Mouse (Mus musculus): Measurements from ENCODE around the gene Tfeb. TPM values are rescaled to one million over a fixed set of nuclear protein-coding genes. Genes with fewer than 3 reads are reported as not detected.

The Tfeb gene
- total RNA-seq, 1 experiment from 2014 or later = 86.0 TPM

DNA sequence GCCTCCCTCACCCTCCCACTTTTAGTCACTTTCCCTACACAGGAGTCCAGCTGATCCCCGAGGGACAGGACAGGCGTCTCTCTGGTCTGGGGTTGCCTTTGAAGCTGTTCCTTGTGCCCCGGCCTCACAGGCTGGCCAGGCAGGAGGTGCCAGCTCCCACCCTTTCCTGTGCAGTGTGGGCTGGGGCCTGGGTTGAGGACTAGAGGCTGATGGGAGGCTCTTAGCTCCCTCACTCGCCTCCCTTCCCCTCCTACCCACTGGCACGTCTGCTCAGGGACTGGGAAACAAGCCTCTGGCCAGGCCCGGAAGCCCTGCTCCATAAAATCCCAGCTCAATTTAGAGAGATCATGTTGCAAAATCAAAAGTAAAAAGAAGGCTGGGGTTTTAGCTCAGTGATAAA, 36.8 kb downstream of the Tfeb start:
- no peak for ATAC-seq (ENCODE audit: extremely low read depth, insufficient number of reproducible peaks, low FRiP score, poor library complexity, severe bottlenecking)

DNA sequence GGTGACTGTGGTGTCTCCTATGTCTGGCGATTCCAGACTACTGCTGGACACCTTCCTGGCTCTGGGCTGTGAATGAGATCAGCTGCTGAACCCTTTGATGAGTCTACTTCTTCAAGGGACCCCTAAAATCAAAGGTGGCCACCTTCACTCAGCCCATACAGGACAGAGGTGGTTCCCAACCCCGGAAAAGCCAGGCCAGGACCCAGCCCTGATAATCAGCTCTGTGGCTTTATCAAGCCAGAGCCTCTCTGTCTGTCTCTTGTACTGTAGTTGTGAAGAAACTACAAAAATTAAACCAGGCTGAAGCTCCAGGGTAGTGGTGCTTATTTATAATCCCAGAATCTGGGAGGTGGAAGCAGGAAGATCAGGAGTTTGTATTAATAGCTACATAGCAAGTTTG, 40.3 kb downstream of the Tfeb start:
- ATAC-seq (ENCODE audit: extremely low read depth, insufficient number of reproducible peaks, low FRiP score, poor library complexity, severe bottlenecking) = no peak

DNA sequence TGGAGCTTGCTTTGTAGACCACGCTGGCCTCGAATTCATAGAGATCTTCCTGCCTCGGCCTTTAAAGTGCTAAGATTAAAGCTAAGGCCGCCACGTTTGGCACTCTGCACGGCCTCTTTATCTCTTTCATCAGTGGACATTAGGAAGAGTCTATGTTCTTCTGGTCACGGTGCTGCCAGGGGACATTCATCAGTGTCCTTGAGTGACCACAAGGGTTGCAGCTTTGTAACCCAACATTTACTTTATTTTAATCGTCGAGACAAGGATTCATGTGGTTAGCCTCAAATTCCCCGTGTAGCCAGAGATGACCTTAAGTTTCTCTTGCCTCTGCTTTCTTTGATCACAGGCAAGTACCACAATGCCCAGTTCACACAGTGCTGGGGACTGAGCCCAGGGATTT, 43.6 kb downstream of the Tfeb start:
- no peak for ATAC-seq (ENCODE audit: extremely low read depth, insufficient number of reproducible peaks, low FRiP score, poor library complexity, severe bottlenecking)

DNA sequence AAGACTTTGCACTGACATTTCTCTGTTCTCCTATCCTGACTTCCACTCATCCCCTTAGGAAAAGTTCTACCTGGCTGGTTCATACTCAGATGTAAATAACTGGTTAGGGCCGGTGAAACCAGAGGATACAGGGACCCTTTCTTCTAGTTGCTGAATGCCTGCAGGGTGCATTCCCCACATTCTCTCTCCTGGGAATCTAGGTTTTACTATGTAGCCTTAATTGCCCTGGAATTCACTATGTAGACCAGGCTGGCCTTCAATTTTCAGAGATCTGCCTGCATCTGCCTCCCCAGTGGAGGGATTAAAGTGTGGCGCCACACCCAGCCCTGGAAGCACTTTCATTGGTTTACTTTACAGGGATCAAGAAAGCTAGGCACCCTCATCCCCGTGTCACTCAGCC, 45.7 kb downstream of the Tfeb start:
- ATAC-seq (ENCODE audit: extremely low read depth, insufficient number of reproducible peaks, low FRiP score, poor library complexity, severe bottlenecking) = no peak

DNA sequence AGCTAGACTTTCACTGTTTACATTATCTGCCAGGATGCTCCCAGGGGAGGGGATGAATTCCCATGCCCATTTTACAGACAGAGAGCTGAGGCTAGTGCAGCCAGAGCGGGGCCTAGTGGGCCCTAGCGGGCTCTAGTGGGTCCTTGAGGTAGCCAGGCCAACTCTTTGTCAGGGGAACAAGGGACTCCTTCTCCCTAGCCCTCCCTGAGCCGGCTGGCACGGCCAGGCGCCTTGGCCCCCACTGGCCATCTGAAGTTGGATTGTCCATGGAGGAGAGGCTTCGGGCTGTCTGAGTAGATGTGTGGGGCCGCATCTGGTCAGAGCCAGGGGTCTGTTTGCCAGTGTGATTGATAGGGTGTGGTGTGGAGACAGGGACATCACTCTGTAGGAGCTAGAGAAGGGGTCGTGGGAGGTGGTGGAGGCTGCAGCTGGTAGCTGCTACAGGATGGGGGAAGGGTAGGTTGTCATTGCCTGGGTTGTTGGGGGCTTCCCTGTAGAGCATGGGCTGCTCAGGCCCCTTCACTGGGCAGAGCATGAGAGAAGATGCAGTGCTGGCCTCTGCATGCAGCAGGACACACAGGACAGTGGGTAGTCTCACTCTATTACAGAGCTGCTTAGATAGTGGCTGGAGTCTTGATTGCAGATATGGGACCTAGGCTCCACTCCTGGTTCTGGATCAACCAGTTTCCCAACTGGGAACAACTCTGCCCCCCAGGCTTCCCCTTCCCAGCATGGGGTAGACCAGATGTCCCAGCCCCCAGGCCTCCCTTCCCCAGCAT, 46.8 kb downstream of the Tfeb start:
- no peak for ATAC-seq (ENCODE audit: extremely low read depth, insufficient number of reproducible peaks, low FRiP score, poor library complexity, severe bottlenecking)

DNA sequence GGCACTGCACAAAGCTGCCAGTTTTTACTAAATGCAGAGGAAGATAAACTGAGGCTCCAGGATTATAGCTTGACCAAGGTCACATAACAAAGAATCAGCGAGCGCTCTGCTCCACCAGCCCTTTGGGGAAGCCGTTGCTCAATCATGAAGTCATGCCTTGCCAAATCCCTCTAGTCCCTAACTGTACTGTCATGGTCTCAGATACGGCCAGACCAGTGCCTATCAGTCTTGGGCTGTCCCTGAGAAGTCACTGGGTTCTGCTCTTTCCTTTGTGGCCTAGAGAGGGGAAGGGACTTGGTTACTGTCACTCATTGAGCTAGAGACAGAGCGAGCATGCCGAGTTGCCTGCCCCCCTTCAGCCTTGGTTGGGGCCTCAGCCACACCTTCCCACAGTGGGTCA, 47.6 kb downstream of the Tfeb start:
- peak; percentile 28; the same call in 1 of the 2 replicates for ATAC-seq (ENCODE audit: extremely low read depth, insufficient number of reproducible peaks, low FRiP score, poor library complexity, severe bottlenecking)

DNA sequence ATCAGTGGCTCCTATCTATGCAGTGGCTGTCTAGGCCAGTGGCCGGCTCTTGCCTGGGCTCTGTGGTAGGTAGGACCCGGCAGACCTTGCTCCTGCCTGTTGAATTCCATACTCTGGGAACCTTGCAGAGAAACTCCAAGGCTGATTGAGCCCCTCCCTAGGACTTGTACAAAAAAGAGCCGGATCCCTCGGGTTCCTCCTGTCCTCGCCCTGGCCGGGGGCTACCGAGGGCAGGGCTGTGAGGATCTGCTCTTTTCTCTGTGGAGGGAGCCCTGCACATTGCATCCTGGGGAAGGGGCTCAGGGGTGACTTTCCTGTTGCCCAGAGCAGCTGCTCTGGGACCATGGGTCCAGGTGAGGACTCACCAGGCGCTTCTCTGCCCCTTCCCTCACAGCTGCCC, 50.8 kb downstream of the Tfeb start:
- no peak for ATAC-seq (ENCODE audit: extremely low read depth, insufficient number of reproducible peaks, low FRiP score, poor library complexity, severe bottlenecking)

DNA sequence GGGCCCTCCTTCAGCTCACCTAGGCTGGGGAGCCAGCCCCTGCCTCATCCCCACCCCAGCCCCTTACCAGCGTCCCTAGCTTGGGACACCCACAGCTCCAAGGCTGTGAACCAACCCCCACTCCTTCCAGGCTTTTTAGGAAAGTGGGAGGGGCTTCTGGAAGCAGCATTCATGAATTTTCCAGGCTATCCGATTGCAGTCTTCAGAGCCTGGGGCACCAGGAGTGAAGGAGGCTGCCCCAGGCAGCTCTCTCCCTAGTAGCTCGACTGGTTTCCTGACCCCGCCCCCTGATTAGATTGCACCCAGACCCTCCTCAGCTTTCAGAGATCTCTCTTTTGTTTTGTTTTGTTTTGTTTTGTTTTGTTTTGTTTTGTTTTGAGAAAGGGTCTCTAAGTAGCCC, 51.5 kb downstream of the Tfeb start:
- no peak for ATAC-seq (ENCODE audit: extremely low read depth, insufficient number of reproducible peaks, low FRiP score, poor library complexity, severe bottlenecking)

DNA sequence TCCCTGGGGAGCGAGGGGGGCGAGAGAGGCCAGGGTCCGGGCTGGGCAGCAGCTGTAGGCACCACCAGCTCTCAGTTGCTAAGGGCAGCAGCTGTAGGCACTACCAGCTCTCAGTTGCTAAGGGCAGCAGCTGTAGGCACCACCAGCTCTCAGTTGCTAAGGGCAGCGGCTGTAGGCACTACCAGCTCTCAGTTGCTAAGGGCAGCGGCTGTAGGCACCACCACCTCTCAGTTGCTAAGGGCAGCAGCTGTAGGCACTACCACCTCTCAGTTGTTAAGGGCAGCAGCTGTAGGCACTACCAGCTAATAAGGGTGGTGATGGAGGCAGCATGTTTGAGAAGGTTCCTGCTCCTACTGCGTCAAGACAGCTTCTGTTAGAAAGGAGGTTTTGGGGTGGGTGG, 52.2 kb downstream of the Tfeb start:
- no peak for ATAC-seq (ENCODE audit: extremely low read depth, insufficient number of reproducible peaks, low FRiP score, poor library complexity, severe bottlenecking)

DNA sequence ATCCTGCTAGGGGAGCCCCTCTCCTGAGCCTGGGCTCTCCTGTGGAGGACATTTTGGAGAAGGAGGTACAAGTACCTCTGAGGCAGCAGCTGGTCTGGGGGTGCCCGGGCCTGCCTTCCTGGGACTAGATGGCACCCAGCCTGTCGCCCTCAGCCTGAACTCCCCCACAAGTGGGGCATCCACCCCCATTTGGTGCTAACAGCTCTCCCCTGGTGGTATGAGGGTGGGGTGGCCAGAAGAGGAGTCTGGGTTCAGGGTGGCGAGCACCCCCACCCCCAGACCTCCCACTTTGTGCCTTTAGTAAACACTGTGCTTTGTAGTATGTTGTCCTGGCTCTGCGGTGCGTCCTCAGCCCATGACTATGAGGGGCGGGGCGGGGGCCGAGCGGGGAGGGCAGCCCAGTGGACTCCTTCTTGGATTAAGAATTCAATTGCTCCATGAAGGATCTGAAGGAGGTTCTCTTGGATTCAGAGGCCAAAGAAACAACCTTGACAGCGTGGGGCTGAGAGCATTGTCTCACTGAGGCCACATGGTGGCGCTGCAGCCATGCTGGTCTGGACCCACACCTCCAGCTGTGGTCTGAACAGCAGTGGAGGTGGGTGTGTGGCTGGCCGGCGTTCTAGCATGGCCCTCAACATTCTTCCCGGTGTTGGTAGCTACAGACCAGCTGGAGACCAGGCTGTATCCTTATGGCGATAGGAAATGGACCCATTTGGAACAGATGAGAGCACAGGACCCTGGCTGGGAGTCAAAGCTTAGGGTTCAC, 55.5 kb downstream of the Tfeb start:
- ATAC-seq (ENCODE audit: extremely low read depth, insufficient number of reproducible peaks, low FRiP score, poor library complexity, severe bottlenecking) = peak; percentile 40; the same call in 1 of the 2 replicates

DNA sequence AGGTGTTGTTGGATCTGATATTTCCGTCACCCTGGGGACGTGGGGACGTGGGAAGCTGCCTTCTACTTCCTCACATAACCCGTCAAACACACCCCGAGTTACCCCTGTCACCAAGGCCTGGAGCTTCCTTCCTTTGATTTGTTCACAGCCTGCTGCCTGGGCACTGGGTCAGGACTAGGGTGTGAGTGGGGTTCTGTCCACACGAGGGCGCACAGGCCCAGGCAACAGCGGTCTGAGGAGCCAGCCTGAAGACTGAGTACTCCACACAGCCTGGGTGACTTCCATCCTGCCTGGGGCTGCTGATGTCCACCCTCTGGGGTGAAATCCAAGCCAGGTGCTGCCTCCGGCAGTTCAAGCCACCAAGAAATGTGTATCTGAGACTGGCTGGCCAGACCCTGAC, 56.5 kb downstream of the Tfeb start:
- peak; percentile 79 for ATAC-seq (ENCODE audit: extremely low read depth, insufficient number of reproducible peaks, low FRiP score, poor library complexity, severe bottlenecking)

DNA sequence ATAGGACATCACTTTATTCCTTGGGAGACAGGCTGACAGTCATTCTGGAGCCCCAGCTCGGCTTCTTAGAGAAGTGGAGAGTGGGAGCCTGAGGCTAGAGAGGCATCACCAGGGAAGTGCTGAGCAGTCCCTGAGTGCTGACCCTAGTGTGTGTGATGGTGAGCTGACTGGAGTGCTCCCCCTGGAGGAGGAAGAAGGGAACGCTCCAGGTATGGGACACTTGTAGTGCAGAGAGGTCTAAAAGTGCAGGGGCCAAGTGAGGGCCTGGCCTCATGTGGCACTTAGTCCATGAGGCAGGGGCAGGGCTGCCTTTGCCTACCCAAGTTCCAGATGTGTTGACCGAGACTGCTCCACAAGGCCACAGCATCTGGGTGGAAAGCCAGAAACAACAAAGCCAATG, 58.6 kb downstream of the Tfeb start:
- peak; percentile 52; the same call in 1 of the 2 replicates for ATAC-seq (ENCODE audit: extremely low read depth, insufficient number of reproducible peaks, low FRiP score, poor library complexity, severe bottlenecking)

DNA sequence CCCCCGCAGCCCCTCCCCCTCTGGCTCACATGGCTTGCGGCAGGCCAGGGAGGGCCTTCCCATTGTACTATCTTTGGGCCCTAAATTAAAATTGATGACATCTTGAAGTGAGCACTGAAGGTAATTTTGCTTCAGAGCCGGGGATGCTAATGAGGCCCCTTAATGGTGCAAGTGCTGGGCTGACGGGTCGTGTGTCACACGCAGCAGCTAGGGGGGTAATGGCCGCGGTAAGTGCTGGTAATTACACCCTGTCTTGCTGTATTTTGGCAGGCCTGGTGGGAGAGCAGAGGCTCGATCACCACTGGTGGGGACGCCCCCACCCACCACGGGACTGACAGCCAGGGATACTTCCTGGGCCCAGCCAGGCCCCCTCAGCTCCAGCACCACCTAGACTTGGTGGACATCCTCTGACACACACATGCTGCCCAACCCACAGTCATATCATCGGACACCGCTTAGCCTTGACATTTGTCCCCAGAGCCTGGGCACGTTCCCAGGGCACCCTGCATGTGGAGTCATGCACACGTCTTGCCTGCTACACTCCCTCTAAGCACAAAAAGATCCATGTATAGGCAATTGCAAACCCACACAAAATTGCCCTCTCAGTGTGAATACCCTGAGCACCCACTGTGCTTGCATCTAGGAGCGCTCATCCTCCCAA, 59.5 kb downstream of the Tfeb start:
- no peak for ATAC-seq (ENCODE audit: extremely low read depth, insufficient number of reproducible peaks, low FRiP score, poor library complexity, severe bottlenecking)

DNA sequence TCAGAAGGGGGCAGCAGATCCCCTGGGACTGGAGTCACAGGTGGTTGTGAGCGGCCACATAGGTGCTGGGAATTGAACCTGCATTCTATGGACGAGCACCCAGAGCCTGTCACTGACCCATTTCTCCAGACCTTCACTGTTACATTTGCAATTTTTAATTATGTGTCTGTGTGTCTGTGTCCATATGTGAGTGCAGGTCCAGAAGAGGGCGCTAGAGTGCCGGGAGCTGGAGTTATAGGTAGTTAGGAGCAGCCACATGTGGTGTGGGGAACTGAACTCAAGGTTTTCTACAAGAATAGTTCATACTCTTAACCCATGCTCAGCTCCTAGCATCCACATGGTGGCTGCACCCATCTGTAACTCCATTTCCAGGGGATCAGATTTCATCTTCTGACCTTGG, 60.1 kb downstream of the Tfeb start:
- no peak for ATAC-seq (ENCODE audit: extremely low read depth, insufficient number of reproducible peaks, low FRiP score, poor library complexity, severe bottlenecking)

DNA sequence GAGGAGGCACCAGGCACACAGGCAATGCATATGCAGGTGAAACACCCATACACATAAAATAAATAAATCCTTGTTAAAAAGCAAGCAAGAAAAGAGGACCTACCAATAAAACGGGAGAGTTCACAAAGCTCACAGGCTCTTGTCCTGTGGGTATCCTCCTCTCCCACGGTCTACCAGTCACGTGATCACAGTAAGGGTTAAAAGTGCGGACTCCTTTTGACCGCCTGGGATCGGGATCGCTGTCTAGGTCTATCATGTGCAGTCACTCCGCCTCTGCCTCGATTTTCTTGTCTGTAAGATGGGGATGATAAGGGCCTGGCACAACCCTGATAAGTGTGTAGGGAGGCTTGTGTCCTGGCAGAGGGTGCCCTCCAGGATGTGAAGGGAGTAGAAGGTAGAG, 60.6 kb downstream of the Tfeb start:
- no peak for ATAC-seq (ENCODE audit: extremely low read depth, insufficient number of reproducible peaks, low FRiP score, poor library complexity, severe bottlenecking)

DNA sequence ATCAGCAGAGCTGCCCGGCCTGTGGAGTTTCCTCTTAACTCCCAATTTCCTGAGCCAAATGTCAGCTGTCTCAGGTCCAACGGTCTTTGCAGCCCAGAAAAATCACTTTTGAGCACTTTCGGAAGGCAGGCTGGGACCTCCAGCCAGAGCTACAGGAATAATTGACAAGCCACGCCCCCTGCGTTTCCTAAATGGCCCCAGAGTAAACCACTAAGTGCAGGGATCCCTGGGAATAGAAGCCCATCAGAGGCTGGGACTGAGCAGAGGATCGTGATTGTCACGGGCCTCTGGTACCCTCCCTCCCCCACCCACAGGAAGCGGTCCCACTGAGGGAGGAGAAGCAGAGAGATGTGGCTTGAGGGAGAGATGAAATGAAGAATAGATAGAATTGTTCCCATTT, 66.0 kb downstream of the Tfeb start:
- ATAC-seq (ENCODE audit: extremely low read depth, insufficient number of reproducible peaks, low FRiP score, poor library complexity, severe bottlenecking) = no peak

DNA sequence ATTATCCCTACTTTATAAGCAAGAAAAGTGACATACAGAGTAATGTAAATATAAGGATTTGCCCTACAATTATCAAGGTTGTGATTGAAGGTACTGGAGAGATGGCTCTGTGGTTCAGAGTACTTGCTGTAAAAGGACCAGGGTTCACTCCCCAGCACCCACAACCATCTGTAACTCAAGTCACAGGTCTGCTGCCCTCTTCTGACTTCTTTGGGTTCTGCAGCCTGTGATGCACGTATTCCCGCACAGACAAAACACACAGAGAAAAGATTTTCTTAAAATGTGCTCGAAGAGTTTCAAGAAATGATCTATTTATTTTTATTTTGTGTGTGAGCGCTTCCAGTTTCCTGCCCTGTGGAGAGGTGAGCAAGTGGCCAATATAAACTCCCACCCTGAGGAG, 66.8 kb downstream of the Tfeb start:
- no peak for ATAC-seq (ENCODE audit: extremely low read depth, insufficient number of reproducible peaks, low FRiP score, poor library complexity, severe bottlenecking)

DNA sequence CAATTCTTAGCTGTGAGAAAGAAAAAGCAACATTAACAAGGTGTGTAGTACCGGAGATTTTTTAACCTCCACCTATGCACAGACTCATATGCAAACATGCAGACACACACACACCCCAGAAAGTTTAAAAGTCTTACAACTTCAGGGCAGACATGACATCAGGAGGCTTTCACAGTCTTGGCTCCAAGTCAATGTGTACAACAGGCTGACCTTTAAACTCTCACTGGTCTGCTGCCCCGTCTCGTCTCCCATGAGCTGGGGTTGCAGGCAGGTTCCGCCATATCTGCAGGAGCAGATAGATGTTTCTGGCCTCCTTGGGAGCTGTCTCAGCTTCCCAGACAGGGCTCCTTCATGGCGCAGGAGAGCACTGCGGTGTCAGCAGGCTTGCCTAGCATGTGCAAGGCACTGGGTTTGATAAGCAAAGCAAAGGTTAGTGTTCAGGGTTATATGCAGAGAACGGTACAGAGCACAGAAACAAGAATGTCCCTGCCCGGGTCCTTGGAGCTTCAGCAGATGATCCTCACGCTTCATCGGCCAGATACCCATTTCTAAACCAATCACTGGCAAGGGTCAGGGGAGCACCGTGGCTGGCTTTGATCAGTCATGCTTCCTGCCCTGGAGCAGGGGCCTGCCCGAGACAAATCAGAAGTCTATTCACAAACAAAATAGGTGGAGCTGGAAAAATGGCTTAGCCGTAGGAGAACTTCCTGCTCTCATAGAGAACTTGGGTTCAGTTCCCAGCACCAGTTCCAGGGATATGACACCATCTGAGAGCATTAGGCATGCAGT, 68.4 kb downstream of the Tfeb start:
- ATAC-seq (ENCODE audit: extremely low read depth, insufficient number of reproducible peaks, low FRiP score, poor library complexity, severe bottlenecking) = no peak

DNA sequence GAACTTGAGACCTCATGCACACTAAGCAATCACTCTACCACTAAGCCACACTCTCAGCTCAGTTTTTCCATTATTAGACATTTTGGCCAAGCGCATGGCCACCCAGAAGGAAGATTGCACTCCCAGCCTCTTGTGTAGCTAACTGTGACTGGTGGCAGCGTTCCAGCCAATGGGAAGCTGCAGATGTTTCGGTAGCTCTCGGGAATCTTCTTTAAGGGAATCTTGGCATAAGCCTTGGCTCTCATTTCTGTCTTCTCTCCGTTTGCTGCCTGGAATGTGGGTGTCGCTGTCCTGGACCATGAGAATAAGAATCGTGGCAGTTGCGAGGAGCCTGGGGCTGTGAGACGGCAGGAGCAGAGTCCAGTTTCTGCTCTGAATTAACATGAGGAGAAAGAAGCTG, 69.4 kb downstream of the Tfeb start:
- ATAC-seq (ENCODE audit: extremely low read depth, insufficient number of reproducible peaks, low FRiP score, poor library complexity, severe bottlenecking) = no peak

All from neutrophil, adult 5-6 weeks (primary cell).